Mouse (Mus musculus) left cerebral cortex, adult 11 months (tissue): ENCODE measurements around the gene Timm29.
A peak's percentile ranks its signal among the peaks of the same experiment; 100 is the strongest.

Experiments used
- DNase-seq: peaks from one replicate; pipeline ENCODE4 v3.0.0; 2022; ENCODE audit warnings: low spot score

Timm29 gene

DNA sequence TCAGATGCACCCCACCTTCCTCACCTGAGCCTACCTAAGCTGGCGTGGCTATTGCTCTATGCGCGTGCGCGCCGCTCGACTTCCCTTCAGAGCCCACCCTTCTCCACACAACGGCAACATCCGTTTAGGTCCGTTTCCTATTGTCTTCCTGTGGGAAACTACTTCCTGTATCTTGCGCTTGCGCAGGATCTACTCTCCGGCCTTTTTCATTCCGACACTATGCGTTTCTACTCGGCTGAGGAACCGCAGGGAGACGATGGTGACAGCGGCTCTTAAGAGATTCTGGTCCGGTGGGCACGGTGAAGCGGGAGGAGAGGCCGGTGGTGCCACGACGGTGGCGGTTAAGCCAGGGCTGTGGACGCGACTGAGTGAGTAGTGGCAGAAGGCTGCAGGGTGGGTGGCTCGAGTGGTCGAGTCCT lies at the start of gene Timm29, which contains the start of gene Yipf2:
Gene Timm29, plus strand, starts transcription at position 20 of the 419 bp plus-strand sequence.
Gene Yipf2, minus strand, starts transcription at position 126 of the 419 bp plus-strand sequence.
- peak; percentile 93 for DNase-seq

DNA sequence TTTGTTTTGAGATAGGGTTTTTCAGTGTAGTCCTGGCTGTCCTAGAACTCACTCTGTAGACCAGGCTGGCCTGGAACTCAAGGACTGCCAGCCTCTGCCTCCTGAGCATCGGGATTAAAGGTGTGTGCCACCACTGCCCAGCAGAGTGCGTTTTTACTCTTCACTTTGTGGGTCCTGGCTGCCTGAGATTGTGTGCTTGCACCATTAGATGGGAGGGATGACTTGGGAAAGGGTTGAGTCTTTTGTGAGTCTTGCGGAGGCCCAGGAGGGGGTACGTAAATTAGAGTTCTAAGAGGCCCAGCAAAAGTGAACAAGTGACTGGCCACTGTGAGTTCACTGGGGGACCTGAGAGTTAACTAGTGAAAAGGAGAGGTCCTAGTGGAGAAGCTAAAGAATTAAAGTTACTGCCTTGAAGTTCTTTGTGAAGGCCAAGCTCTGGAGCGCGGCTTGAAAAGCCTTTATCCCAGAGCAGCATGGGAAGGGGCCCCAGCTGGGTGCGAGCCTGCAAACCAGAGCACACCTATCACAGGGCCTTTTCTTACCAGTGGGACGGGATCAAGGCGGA lies 47.1 kb upstream of the Timm29 start:
- no peak for DNase-seq

DNA sequence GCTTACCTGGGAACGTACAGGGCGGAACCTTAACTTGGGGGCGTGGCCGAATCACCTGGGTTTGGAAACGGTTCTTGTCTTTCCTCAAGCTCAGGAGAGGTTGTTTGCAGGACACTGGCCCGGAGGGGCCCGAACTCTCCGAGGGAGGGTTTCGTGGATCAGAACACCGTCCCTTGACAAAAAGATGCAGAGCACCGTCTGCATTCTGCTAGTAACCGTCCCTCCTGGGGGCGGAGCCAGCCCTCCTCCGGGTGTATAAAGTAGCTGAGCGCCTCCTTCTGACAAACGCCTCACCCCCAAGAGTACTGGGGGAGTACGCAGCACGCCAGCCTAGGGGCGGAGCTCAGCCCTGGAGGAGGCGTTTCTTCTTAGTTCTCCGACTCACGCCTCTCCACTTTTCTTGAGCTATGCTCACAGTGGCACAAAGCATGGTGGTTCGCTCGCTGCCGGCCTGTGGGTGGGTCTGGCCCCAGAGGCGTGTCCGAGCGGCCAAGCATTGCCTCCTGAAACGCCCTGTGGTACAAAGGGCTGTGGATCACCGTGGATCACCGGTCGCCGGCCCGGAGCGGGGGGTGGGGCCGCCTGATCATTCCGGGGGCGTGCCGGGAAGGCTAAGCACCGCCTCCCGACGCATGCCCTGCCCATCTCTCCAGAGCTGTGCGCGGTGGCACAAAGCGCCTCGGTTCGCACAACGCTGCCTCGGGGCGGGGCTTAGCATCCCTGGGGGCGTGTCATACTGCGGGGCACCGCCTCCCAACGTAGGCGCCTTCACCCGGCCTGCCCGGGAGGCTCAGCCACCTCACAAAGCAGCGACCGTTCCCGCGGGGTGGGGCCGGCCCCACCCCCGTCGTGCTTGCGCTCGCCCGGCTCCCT lies 46.4 kb upstream of the Timm29 start:
- peak; percentile 99 for DNase-seq

GRCm38 (mm10) chr9:21546789-21547074 lies 45.8 kb upstream of the Timm29 start, which contains the start of gene Carm1:
Carm1 (plus strand) TSS chr9:21546894.
- peak; percentile 51 for DNase-seq

- no peak for DNase-seq
These were observed 45.2 kb upstream of the Timm29 start for GRCm38 (mm10) chr9:21547075-21547941.

- no peak for DNase-seq
These were observed 41.5 kb upstream of the Timm29 start for GRCm38 (mm10) chr9:21551049-21551448.

DNA sequence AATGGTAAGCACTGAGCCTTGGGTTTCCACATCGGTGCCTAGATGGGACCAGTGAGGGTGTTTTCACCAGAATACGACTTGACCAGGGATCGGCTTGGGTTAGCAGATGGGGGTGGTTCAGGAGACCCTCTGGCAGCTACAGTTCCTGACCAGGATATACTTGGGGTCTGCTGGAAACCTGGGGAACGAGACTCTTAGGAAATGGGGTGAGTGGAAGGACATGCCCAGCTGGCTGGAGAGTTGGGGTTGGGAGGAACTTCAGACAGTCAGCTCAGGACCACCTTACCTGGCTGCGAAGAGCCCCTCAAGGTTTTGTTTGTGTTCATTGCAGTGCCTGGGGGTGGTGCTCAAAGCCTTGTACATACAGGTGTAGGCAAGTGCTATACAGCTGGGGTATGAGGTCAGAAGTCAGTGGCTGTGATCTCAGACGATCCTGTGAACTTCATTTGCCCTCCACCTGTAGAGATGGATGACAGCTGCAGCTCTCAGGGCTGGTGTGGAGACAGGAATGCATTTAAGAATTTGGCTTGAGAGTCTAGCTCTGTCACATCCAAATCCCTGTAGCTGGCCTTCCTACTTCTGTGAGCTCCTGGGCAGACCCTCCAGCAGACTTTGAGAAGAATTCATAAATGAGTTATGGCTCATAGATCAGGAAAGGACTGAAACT lies 38.8 kb upstream of the Timm29 start:
- DNase-seq, result no peak

DNA sequence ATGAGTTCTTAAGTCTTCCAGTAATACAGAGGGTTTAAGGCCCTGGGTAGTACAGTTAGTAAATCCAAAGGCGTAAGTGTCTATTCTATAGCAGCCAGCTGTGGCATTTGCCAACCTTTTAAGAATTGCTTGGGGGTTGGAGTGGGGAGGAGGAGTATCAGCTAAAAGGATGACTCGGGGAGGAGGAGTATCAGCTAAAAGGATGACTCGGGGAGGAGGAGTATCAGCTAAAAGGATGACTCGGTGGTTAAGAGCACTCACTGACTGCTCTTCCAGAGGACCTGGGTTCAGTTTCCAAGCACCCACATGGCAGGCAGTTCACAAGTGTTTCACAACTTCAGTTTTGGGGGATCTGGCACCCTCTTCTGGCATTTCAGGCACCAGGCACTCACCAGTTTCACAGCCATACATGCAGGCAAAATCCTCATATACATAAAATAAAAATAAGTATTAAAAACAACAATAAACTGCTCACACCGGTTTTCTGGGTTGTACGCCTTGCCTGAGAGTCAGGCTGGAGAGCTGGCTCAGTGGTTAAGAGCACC lies 37.3 kb upstream of the Timm29 start:
- DNase-seq, result no peak

GRCm38 (mm10) chr9:21556996-21557395 lies 35.5 kb upstream of the Timm29 start:
- DNase-seq, result no peak

- no peak for DNase-seq
These were observed 35.0 kb upstream of the Timm29 start for GRCm38 (mm10) chr9:21557556-21557955.

GRCm38 (mm10) chr9:21558366-21558765 lies 34.2 kb upstream of the Timm29 start:
- DNase-seq, result no peak

DNA sequence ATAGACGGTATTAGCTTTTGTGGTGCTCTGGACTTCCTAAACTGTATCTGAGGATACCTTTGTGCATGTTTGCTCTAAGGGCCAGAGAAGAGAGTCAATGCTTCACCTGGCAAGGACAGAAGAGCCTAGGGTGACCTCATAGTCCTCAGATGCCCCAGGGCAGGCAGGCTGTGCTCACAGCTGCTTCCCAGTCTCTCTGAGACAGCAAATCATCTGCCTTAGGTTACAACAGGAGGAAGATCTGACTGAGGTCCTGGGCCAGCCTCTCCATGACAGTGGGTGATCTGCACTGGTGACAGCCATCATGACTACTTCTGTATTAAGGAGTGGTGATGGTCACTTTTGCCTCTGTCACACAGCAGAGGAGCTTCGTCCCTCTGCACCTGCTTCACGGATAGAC lies 33.4 kb upstream of the Timm29 start:
- DNase-seq, result no peak

DNA sequence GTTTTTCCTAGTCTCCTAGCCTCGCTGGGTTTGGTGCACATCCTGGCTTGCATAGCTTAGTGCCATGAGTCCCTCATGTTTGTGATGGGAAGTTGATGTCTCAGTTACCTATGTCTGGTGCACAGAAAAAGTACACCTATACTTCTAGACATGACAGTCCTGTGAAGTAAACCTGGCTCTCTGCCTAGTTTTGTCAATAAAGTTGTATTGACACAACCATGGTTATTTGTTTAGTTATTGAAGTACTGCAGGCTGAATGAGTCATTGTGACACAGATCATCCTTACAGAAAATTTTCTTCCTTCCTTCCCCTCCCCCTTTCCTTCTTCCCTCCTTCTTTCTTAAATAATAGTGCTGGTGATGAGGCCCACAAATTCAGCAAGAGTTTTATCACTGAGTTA lies 28.1 kb upstream of the Timm29 start:
- no peak for DNase-seq

- DNase-seq, result no peak
These were observed 27.4 kb upstream of the Timm29 start for GRCm38 (mm10) chr9:21565004-21565586.

GRCm38 (mm10) chr9:21566538-21566937 lies 26.0 kb upstream of the Timm29 start:
- DNase-seq, result no peak

GRCm38 (mm10) chr9:21567051-21567450 lies 25.5 kb upstream of the Timm29 start:
- no peak for DNase-seq

DNA sequence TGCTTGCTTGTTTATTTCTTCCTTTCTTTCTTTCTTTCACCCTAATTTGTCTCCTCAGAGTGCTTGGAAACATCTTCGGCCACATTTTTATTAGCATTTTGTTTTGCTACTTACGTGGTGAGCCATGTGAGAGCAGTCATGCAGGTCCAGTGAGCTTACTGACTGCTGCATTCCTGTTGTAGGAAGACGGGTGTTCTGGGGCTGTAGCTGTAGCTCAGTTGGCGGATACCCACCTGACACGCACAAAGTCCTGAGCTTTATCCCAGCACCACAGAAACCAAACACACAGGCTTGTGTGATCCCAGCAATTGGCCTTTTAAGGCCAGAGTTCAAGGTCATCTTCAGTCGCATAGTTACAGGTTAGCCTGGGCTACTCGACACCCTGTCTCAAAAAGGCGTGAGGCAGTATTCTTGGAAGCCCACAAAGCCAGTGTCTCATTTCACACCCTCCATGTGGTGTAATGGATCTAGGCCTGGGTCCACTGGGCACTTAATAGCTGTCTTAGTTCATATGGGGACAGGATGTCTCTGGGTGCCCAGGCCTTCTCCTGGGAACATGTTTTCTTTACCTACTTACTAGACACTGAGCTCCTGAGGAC lies 23.8 kb upstream of the Timm29 start:
- no peak for DNase-seq

DNA sequence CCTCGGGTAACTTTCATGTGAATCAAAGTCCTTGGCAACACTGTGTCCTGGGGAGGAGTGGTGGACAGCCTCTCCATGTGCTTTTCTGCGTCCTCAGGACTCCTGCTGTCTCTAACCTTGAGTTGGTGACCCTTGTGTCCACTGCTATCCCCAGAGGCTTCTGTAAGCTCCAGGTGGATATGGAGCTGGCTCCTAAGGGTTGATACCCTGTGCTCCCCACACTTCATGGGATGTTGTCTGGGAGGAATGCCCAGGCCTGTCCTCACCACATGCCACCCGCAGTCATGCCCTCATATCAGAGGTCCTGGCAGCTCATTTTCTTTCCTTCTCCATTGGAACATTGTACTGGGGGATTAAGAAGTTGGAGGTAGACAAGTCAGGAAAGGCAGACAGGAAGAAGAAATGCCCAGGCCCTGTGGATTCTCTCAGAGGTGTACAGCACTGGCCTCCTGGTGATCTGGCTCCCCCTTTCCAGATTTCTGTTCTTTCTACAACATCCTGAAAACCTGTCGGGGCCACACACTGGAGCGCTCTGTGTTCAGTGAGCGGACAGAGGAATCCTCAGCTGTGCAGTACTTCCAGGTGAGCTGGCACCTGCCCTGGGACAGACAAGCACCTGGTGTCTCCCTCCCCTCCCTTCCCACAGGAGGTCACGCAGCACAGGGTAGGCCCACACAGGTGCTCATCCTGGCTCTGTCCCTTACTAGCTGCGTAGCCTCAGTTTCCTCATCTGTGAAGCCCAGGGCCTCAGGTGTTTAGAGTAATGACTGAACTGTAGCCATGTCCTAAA lies 18.3 kb upstream of the Timm29 start:
- DNase-seq, result no peak

GRCm38 (mm10) chr9:21575253-21575652 lies 17.3 kb upstream of the Timm29 start:
- DNase-seq, result no peak

DNA sequence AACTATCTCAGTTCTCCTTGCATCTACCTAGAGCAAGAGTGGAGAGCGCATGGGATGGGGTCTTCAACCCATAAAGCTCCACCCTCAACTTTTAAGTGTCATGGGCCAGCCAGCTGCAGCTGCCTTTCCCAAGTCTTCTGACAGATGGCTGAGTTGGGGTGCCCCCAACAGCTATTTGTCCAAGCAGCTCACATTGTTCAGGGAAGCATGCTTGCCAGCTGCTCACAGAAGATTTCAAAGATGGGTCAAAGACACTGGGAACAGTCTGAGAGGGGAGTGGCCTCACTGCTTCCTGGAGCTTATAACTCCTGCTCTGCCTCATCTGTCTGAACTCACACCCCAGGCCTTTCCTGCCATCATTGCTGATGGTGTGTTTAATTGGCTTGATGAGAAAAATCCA lies 16.2 kb upstream of the Timm29 start:
- no peak for DNase-seq
